Mouse (Mus musculus): ENCODE data around the gene Chtf18. TPM values are rescaled to one million over a fixed set of nuclear protein-coding genes. Genes with fewer than 3 reads are reported as not detected.

Gene Chtf18
- polyA plus RNA-seq, 1 experiment, result 22.8 TPM

GRCm38 (mm10) chr17:25721476-25721875 lies 5.7 kb downstream of the Chtf18 start:
- Histone ChIP-seq H3K79me2 (ENCODE audit: control insufficient read depth, insufficient read depth) (peaks cover 7% of the 10 kb centered on the region), H3K36me3 (ENCODE audit: control insufficient read depth, insufficient read depth) (peaks cover 3% of the 10 kb centered on the region), H3K79me3 (ENCODE audit: low read depth) (peaks cover 3% of the 10 kb centered on the region), H3K27me3 (ENCODE audit: control insufficient read depth, insufficient read depth, insufficient read length) (peaks cover 4% of the 10 kb centered on the region), H3ac (ENCODE audit: control insufficient read depth, insufficient read length, low read depth) (no peak overlapping the region), H3K4me3 (ENCODE audit: insufficient read depth, poor library complexity, severe bottlenecking) (no peak overlapping the region)
- no peak for TF ChIP-seq CEBPB (IDR thresholded peaks at IDR 0.05; ENCODE audit: low read depth)
- no peak for TF ChIP-seq MAX (IDR thresholded peaks at IDR 0.05)
- TF ChIP-seq MYOG (IDR thresholded peaks at IDR 0.05; ENCODE audit: control insufficient read depth, extremely low read depth, insufficient read length), result no peak
- TF ChIP-seq USF1 (IDR thresholded peaks at IDR 0.05; ENCODE audit: low read depth), result no peak
- no peak for TF ChIP-seq CTCF (IDR thresholded peaks at IDR 0.05; ENCODE audit: control insufficient read depth, insufficient read depth, insufficient read length)

- no peak overlapping the region for H3K4me3 ChIP-seq (ENCODE audit: insufficient read depth, poor library complexity, severe bottlenecking)
- no peaks in the 10 kb centered on the region for H3K36me3 ChIP-seq (ENCODE audit: control insufficient read depth, insufficient read depth)
- no peaks in the 10 kb centered on the region for H3K79me3 ChIP-seq (ENCODE audit: low read depth)
- no peaks in the 10 kb centered on the region for H3K79me2 ChIP-seq (ENCODE audit: control insufficient read depth, insufficient read depth)
- no peak overlapping the region for H3ac ChIP-seq (ENCODE audit: control insufficient read depth, insufficient read length, low read depth)
- peaks cover 9% of the 10 kb centered on the region for H3K27me3 ChIP-seq (ENCODE audit: control insufficient read depth, insufficient read depth, insufficient read length)
- no peak for TF ChIP-seq FOSL1 (IDR thresholded peaks at IDR 0.05; ENCODE audit: insufficient read depth, low read length, poor library complexity, severe bottlenecking)
- no peak for TF ChIP-seq MYOD1 (IDR thresholded peaks at IDR 0.05; ENCODE audit: control insufficient read depth, insufficient read length, low read depth)
- no peak for TF ChIP-seq CEBPB (IDR thresholded peaks at IDR 0.05; ENCODE audit: low read depth)
- TF ChIP-seq USF1 (IDR thresholded peaks at IDR 0.05; ENCODE audit: low read depth), result no peak
- TF ChIP-seq MYOG (IDR thresholded peaks at IDR 0.05; ENCODE audit: control insufficient read depth, extremely low read depth, insufficient read length), result no peak
- no peak for TF ChIP-seq MAX (IDR thresholded peaks at IDR 0.05)
- no peak for TF ChIP-seq CTCF (IDR thresholded peaks at IDR 0.05; ENCODE audit: control insufficient read depth, insufficient read depth, insufficient read length)
These were observed 9.5 kb downstream of the Chtf18 start for GRCm38 (mm10) chr17:25717691-25718090.

GRCm38 (mm10) chr17:25716711-25717637 lies 10.2 kb downstream of the Chtf18 start, which contains the start of gene Gng13:
Gng13 (plus strand) TSS chr17:25717171.
- no peak for TF ChIP-seq USF1 (IDR thresholded peaks at IDR 0.05; ENCODE audit: low read depth)
- no peaks in the 10 kb centered on the region for H3K79me2 ChIP-seq (ENCODE audit: control insufficient read depth, insufficient read depth)
- no peak within 1 kb of the TSS for H3K4me3 ChIP-seq (ENCODE audit: insufficient read depth, poor library complexity, severe bottlenecking)
- H3K27me3 ChIP-seq (ENCODE audit: control insufficient read depth, insufficient read depth, insufficient read length), result peaks cover 9% of the 10 kb centered on the region
- H3K36me3 ChIP-seq (ENCODE audit: control insufficient read depth, insufficient read depth), result no peaks in the 10 kb centered on the region
- H3ac ChIP-seq (ENCODE audit: control insufficient read depth, insufficient read length, low read depth), result no peak within 1 kb of the TSS
- H3K79me3 ChIP-seq (ENCODE audit: low read depth), result no peaks in the 10 kb centered on the region

- Histone ChIP-seq H3K4me3 (ENCODE audit: insufficient read depth, poor library complexity, severe bottlenecking) (no peak overlapping the region), H3K27me3 (ENCODE audit: control insufficient read depth, insufficient read depth, insufficient read length) (peaks cover 9% of the 10 kb centered on the region), H3K36me3 (ENCODE audit: control insufficient read depth, insufficient read depth) (no peaks in the 10 kb centered on the region), H3K79me2 (ENCODE audit: control insufficient read depth, insufficient read depth) (no peaks in the 10 kb centered on the region), H3ac (ENCODE audit: control insufficient read depth, insufficient read length, low read depth) (no peak overlapping the region), H3K79me3 (ENCODE audit: low read depth) (no peaks in the 10 kb centered on the region)
- TF ChIP-seq FOSL1 (IDR thresholded peaks at IDR 0.05; ENCODE audit: insufficient read depth, low read length, poor library complexity, severe bottlenecking) (no peak), MYOG (IDR thresholded peaks at IDR 0.05; ENCODE audit: control insufficient read depth, extremely low read depth, insufficient read length) (no peak), MYOD1 (IDR thresholded peaks at IDR 0.05; ENCODE audit: control insufficient read depth, insufficient read length, low read depth) (no peak), CTCF (IDR thresholded peaks at IDR 0.05; ENCODE audit: control insufficient read depth, insufficient read depth, insufficient read length) (no peak), MAX (IDR thresholded peaks at IDR 0.05) (no peak), CEBPB (IDR thresholded peaks at IDR 0.05; ENCODE audit: low read depth) (no peak), USF1 (IDR thresholded peaks at IDR 0.05; ENCODE audit: low read depth) (no peak)
These were observed 11.1 kb downstream of the Chtf18 start for GRCm38 (mm10) chr17:25716130-25716529.

GRCm38 (mm10) chr17:25715627-25716026 lies 11.6 kb downstream of the Chtf18 start:
- no peaks in the 10 kb centered on the region for H3K36me3 ChIP-seq (ENCODE audit: control insufficient read depth, insufficient read depth)
- no peaks in the 10 kb centered on the region for H3K79me2 ChIP-seq (ENCODE audit: control insufficient read depth, insufficient read depth)
- no peaks in the 10 kb centered on the region for H3K79me3 ChIP-seq (ENCODE audit: low read depth)
- H3ac ChIP-seq (ENCODE audit: control insufficient read depth, insufficient read length, low read depth), result no peak overlapping the region
- H3K27me3 ChIP-seq (ENCODE audit: control insufficient read depth, insufficient read depth, insufficient read length), result peaks cover 9% of the 10 kb centered on the region
- no peak for TF ChIP-seq CTCF (IDR thresholded peaks at IDR 0.05; ENCODE audit: control insufficient read depth, insufficient read depth, insufficient read length)
- no peak for TF ChIP-seq FOSL1 (IDR thresholded peaks at IDR 0.05; ENCODE audit: insufficient read depth, low read length, poor library complexity, severe bottlenecking)
- no peak for TF ChIP-seq USF1 (IDR thresholded peaks at IDR 0.05; ENCODE audit: low read depth)
- TF ChIP-seq MYOD1 (IDR thresholded peaks at IDR 0.05; ENCODE audit: control insufficient read depth, insufficient read length, low read depth), result no peak
- TF ChIP-seq MYOG (IDR thresholded peaks at IDR 0.05; ENCODE audit: control insufficient read depth, extremely low read depth, insufficient read length), result no peak
- no peak for TF ChIP-seq CEBPB (IDR thresholded peaks at IDR 0.05; ENCODE audit: low read depth)
- TF ChIP-seq MAX (IDR thresholded peaks at IDR 0.05), result no peak
- H3K4me3 ChIP-seq (ENCODE audit: insufficient read depth, poor library complexity, severe bottlenecking), result no peak overlapping the region

GRCm38 (mm10) chr17:25711136-25711535 lies 16.1 kb downstream of the Chtf18 start:
- Histone ChIP-seq H3K4me3 (ENCODE audit: insufficient read depth, poor library complexity, severe bottlenecking) (no peak overlapping the region), H3K79me3 (ENCODE audit: low read depth) (no peaks in the 10 kb centered on the region), H3K27me3 (ENCODE audit: control insufficient read depth, insufficient read depth, insufficient read length) (peaks cover 4% of the 10 kb centered on the region), H3K36me3 (ENCODE audit: control insufficient read depth, insufficient read depth) (no peaks in the 10 kb centered on the region), H3ac (ENCODE audit: control insufficient read depth, insufficient read length, low read depth) (no peak overlapping the region), H3K79me2 (ENCODE audit: control insufficient read depth, insufficient read depth) (no peaks in the 10 kb centered on the region)
- TF ChIP-seq MYOD1 (IDR thresholded peaks at IDR 0.05; ENCODE audit: control insufficient read depth, insufficient read length, low read depth), result peak; percentile 88
- TF ChIP-seq MAX (IDR thresholded peaks at IDR 0.05), result no peak
- TF ChIP-seq CEBPB (IDR thresholded peaks at IDR 0.05; ENCODE audit: low read depth), result no peak

All from C2C12 (cell line).